Mouse (Mus musculus) embryonic facial prominence, embryonic 15.5 days (tissue): Measurements from ENCODE around the gene Krt71. TPM values are rescaled to one million over a fixed set of nuclear protein-coding genes. Genes with fewer than 3 reads are reported as not detected.

Experiments used
- ATAC-seq: fragments of 200-750 bp; cut with Nextera tagmentation; 2 replicates; pipeline ENCODE4 v1.8.0; 2017; ENCODE audit warnings: low read depth, moderate TSS enrichment; ENCODE audit not compliant: insufficient number of reproducible peaks, low FRiP score, low TSS enrichment
- H3K27ac ChIP-seq: fragments of 300-500 bp; sonication (generic); replicated peaks from 2 replicates; pipeline ENCODE4 v1.5.1; 2015; ENCODE audit warnings: mild to moderate bottlenecking, inconsistent platforms
- H3K27me3 ChIP-seq: fragments of 300-500 bp; sonication (generic); 2 replicates; pipeline ENCODE4 v1.6.1; 2015; ENCODE audit warnings: inconsistent platforms
- H3K36me3 ChIP-seq: fragments of 300-500 bp; sonication (generic); 2 replicates; pipeline ENCODE4 v1.6.1; 2015; ENCODE audit warnings: mild to moderate bottlenecking, inconsistent platforms
- H3K4me1 ChIP-seq: fragments of 300-500 bp; sonication (generic); 2 replicates; pipeline ENCODE4 v1.6.1; 2015; ENCODE audit warnings: inconsistent platforms
- H3K4me2 ChIP-seq: fragments of 300-500 bp; sonication (generic); replicated peaks from 2 replicates; pipeline ENCODE4 v1.6.1; 2015; ENCODE audit warnings: mild to moderate bottlenecking, inconsistent platforms
- H3K4me3 ChIP-seq: fragments of 300-500 bp; sonication (generic); replicated peaks from 2 replicates; pipeline ENCODE4 v1.5.1; 2015; ENCODE audit warnings: mild to moderate bottlenecking, inconsistent platforms
- H3K9ac ChIP-seq: fragments of 300-500 bp; sonication (generic); 2 replicates; pipeline ENCODE4 v1.6.1; 2015; ENCODE audit warnings: inconsistent platforms
- H3K9me3 ChIP-seq: fragments of 300-500 bp; sonication (generic); replicated peaks from 2 replicates; pipeline ENCODE4 v1.6.1; 2016; ENCODE audit warnings: inconsistent platforms
- WGBS: fragments of 180-500 bp; shearing (Covaris S2); methylation state at CpG from one replicate; pipeline ENCODE4 v1.1.7; 2015; 5-methylcytosine and 5-hydroxymethylcytosine counted together
- polyA plus RNA-seq: library from polyadenylated mRNA; unstranded; fragments of >200 nt; fragmentation: Nextera tagmentation; extraction: Ambion mirVana; gene quantifications from 2 replicates; pipeline ENCODE4 v1.2.1, GENCODE M21; 2015

The Krt71 gene
- polyA plus RNA-seq = 101 and 197 TPM in 2 replicates

DNA sequence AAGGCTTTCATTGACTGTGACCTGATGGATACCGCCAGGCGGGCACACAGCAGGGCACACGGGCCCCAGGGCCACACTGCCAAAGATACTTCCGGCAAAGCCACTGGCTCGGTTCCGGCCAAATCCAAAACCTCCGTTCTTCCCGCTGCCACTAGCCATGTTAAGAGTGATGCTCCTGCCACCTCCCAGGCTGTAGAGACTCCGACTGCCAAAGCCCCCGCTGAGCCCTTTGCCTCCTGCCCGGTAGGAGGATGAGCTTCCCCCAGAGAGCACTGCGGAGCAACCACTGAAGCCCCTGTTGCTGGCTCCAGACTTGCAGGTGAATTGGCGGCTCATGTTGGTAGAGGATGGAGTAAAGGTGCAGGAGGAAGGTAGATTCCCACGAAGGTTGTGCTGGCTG, at the start of gene Krt71:
Gene Krt71, minus strand, starts transcription at position 399 of the 400 bp plus-strand sequence.
- H3K27ac ChIP-seq = no peak within 1 kb of the TSS
- no peak for ATAC-seq
- WGBS = 59% methylated on average over 14 of the region's 14 CpGs
- H3K4me1 ChIP-seq = no peaks in the 10 kb centered on the region
- no peak within 1 kb of the TSS for H3K9ac ChIP-seq
- H3K9me3 ChIP-seq = no peaks in the 10 kb centered on the region
- H3K36me3 ChIP-seq = no peaks in the 10 kb centered on the region
- no peak within 1 kb of the TSS for H3K4me2 ChIP-seq
- no peak within 1 kb of the TSS for H3K4me3 ChIP-seq
- H3K27me3 ChIP-seq = no peaks in the 10 kb centered on the region

DNA sequence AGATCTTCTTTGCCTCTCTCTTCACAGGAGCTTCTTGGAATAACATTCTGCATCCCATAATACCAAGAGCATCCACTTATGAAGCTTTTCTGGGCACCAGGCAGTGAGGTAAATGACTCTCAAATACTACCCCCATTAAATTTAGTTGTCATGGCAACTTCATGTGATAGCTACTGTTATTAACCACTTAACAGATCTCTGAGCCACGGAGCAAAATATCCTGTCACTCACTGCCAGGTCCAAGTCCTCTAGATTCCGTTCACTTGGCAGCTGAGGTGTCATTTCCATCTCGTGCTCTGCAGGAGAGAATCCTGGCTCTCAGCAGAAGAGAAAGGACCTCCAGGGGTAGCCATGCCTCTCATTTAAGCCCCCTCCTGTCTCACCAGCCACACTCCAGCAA, 48.0 kb upstream of the Krt71 start:
- H3K4me3 ChIP-seq = no peak overlapping the region
- H3K36me3 ChIP-seq = no peaks in the 10 kb centered on the region
- no peaks in the 10 kb centered on the region for H3K4me1 ChIP-seq
- H3K27me3 ChIP-seq = no peaks in the 10 kb centered on the region
- no peaks in the 10 kb centered on the region for H3K9me3 ChIP-seq
- no peak overlapping the region for H3K9ac ChIP-seq
- ATAC-seq = no peak
- no peak overlapping the region for H3K27ac ChIP-seq
- WGBS = 32% methylated on average over 3 of the region's 3 CpGs
- no peak overlapping the region for H3K4me2 ChIP-seq

DNA sequence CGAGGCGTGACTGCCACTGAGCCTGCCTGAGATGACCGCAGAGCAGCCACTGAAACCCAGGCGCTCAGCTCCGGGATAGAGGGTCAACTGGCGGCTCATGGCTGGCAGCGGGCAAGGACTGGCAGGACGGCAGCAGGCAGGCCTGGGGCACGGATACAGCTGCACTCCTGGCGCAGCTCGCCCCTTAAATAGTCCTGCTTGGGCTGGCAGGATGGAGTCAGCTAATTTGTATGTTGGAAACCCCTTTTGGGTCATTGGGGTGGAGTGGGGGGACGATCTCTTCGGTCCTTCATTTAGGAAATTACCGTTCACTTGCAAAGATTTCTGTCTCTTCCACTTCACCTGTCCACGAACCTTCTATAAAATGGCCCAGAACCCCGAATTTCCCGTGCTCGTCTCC, 43.5 kb upstream of the Krt71 start, which contains the start of gene Krt72:
Gene Krt72, minus strand, starts transcription at position 101 of the 400 bp plus-strand sequence.
- Histone ChIP-seq H3K4me3 (no peak within 1 kb of the TSS), H3K36me3 (no peaks in the 10 kb centered on the region), H3K9me3 (no peaks in the 10 kb centered on the region), H3K27ac (no peak within 1 kb of the TSS), H3K9ac (no peak within 1 kb of the TSS), H3K4me2 (no peak within 1 kb of the TSS), H3K4me1 (no peaks in the 10 kb centered on the region), H3K27me3 (no peaks in the 10 kb centered on the region)
- WGBS = 79% methylated on average over 18 of the region's 18 CpGs
- ATAC-seq = no peak

DNA sequence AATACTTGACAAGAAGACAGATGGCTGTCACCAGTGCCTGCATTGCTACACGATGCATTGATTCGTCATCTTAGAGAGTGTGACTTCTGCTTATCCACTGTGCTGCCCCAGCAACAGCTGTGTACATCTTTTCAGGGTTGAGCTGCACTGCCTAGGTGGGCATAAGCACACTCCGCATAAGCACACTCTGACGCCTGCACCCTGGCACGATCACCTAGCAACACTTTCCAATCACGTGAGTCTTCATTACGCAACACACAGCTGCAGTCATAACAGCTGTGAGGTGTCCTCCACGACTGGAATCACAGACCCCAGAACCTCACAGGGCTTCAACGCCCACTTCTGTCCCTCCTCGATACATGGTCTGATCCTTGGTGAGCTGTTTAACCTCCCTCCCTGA, 30.5 kb upstream of the Krt71 start:
- H3K9ac ChIP-seq = no peak overlapping the region
- H3K9me3 ChIP-seq = no peaks in the 10 kb centered on the region
- peaks cover 15% of the 10 kb centered on the region; the same call in 1 of the 2 replicates for H3K4me1 ChIP-seq
- no peak overlapping the region for H3K4me3 ChIP-seq
- H3K4me2 ChIP-seq = no peak overlapping the region
- H3K27ac ChIP-seq = no peak overlapping the region
- ATAC-seq = no peak
- no peaks in the 10 kb centered on the region for H3K36me3 ChIP-seq
- WGBS = 73% methylated on average over 10 of the region's 10 CpGs
- H3K27me3 ChIP-seq = no peaks in the 10 kb centered on the region

DNA sequence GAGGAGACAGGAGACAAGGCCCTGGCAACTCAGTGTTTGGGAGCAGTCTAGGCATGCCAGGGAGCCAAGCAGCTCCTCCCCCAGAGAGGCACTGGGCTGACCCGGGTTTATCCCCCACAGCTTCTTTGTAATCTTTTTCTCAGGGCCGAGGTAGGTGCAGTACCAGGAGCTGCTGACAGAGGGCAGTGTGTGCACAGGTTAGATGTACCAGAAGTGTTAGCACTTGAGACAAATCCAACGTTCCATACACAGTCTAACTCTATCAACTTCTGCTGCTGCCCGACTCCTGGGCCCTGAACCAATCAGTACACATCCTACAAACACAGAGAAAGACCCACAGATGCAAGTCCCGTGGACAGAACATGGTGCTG, 29.8 kb upstream of the Krt71 start:
- H3K9ac ChIP-seq = no peak overlapping the region
- no peak overlapping the region for H3K4me3 ChIP-seq
- no peaks in the 10 kb centered on the region for H3K36me3 ChIP-seq
- H3K27me3 ChIP-seq = no peaks in the 10 kb centered on the region
- H3K27ac ChIP-seq = no peak overlapping the region
- no peak; the same call in 1 of the 2 replicates for ATAC-seq
- peaks cover 15% of the 10 kb centered on the region; the same call in 1 of the 2 replicates for H3K4me1 ChIP-seq
- no peak overlapping the region for H3K4me2 ChIP-seq
- H3K9me3 ChIP-seq = no peaks in the 10 kb centered on the region
- WGBS = 2% methylated on average over 5 of the region's 5 CpGs

DNA sequence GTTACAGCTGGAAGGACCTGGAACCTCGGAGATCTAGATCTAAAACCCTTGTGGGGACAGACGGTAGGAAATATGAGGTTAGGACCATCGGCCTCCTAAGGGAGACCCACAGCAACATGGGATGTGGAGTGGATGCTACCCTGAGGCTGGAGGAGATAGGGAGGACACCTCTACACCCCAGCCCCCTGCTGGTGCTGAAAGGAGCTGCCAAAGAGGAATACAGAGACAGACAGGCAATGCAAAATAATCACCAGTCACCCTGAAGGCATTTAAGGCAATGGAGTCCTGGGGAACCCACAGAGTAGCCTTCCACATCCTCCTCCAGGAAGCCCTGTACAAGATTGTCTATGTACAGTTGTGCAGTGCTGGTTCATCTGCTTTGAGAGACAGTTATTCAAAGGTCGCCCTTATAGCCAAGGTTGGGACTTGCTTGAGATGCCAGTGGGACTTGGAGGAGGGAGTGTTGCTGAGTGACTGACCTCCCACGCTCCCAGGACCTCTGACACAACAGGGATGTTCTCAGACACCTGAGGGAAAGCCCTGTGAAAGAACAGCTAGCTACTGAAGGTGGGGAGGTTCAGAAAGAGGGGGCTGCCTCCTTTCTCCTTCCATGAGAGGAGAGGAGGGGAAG, 29.3 kb upstream of the Krt71 start:
- H3K27ac ChIP-seq = peak overlapping the region; percentile 80
- H3K9me3 ChIP-seq = no peaks in the 10 kb centered on the region
- H3K27me3 ChIP-seq = no peaks in the 10 kb centered on the region
- no peak overlapping the region for H3K9ac ChIP-seq
- WGBS = 62% methylated on average over 5 of the region's 5 CpGs
- peaks cover 15% of the 10 kb centered on the region; the same call in 1 of the 2 replicates for H3K4me1 ChIP-seq
- no peak overlapping the region for H3K4me3 ChIP-seq
- ATAC-seq = no peak
- H3K4me2 ChIP-seq = no peak overlapping the region
- no peaks in the 10 kb centered on the region for H3K36me3 ChIP-seq

DNA sequence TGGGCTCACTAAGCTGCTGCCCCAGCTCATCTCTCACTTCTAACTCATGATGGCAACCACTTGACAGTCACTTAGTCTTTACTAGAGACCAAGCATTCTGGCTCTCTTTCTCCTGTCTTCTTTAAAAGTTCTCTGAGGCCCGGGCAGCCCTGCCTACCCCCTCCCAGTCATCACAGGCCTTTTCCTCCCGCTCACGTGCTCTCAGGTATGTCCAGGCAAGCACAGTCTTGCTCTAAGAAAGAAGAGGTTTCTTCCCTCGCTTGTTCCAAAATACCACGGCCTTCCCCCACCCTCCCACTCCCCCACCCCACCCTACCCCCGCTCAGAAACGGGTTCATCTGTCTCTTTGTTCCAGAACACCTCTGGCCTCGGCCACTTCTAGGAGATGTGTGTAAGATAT, 27.3 kb upstream of the Krt71 start:
- Histone ChIP-seq H3K9ac (no peak overlapping the region), H3K27me3 (no peaks in the 10 kb centered on the region), H3K4me1 (peaks cover 15% of the 10 kb centered on the region; the same call in 1 of the 2 replicates), H3K4me2 (peak overlapping the region; percentile 12; the same call in 1 of the 2 replicates), H3K27ac (peak overlapping the region; percentile 80), H3K9me3 (no peaks in the 10 kb centered on the region), H3K36me3 (no peaks in the 10 kb centered on the region), H3K4me3 (no peak overlapping the region)
- ATAC-seq = no peak
- WGBS = 36% methylated on average over 8 of the region's 8 CpGs

DNA sequence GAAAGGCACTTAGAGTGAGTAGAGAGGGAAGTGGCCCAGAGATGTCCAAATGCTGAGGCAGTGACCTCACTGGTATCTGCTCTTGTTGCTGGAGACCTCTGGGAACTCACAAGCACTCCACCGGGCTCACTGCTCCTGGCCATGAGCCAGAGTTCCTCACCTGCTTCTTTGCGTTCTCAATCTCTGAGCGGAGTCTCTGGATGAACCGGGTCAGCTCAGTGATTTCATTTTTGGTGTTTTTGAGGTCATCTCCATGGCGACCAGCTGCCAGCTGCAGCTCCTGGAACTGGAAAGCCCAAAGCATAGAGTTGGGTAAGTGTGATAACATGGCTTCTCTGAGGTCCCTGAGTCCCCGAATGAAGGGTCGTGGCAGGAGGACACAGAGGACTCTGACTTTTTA, 5.1 kb downstream of the Krt71 start:
- ATAC-seq = no peak
- H3K4me1 ChIP-seq = 0 out of 2 replicates have a peak, but pooled peaks cover 4% of the 10 kb centered on the region
- 76% methylated on average over 7 of the region's 7 CpGs for WGBS

DNA sequence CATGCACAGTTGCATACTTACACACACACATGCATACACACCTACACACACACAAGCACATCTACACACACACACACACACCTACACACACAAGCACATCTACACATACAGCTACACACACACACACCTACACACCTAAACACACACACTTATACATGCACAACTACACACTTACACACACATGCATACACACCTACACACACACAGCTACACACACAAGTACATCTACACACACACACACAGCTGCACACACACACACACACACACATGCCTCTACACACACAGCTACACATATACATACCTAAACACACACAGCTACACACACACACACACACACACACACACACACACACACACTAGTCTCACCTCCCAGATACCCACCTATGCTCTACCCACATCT, 12.3 kb downstream of the Krt71 start:
- H3K9me3 ChIP-seq = no peaks in the 10 kb centered on the region
- no peak for ATAC-seq
- no peak overlapping the region for H3K27ac ChIP-seq
- H3K4me3 ChIP-seq = no peak overlapping the region
- no peak overlapping the region for H3K4me2 ChIP-seq
- no peak overlapping the region for H3K9ac ChIP-seq
- H3K27me3 ChIP-seq = no peaks in the 10 kb centered on the region
- H3K4me1 ChIP-seq = 0 out of 2 replicates have a peak, but pooled peaks cover 4% of the 10 kb centered on the region
- H3K36me3 ChIP-seq = no peaks in the 10 kb centered on the region

More for the DNA sequence above, 5.1 kb downstream of the Krt71 start:
- H3K27ac ChIP-seq = no peak overlapping the region
- no peaks in the 10 kb centered on the region for H3K36me3 ChIP-seq
- no peaks in the 10 kb centered on the region for H3K27me3 ChIP-seq
- no peak overlapping the region for H3K4me3 ChIP-seq
- no peak overlapping the region for H3K4me2 ChIP-seq
- H3K9ac ChIP-seq = no peak overlapping the region
- no peaks in the 10 kb centered on the region for H3K9me3 ChIP-seq

DNA sequence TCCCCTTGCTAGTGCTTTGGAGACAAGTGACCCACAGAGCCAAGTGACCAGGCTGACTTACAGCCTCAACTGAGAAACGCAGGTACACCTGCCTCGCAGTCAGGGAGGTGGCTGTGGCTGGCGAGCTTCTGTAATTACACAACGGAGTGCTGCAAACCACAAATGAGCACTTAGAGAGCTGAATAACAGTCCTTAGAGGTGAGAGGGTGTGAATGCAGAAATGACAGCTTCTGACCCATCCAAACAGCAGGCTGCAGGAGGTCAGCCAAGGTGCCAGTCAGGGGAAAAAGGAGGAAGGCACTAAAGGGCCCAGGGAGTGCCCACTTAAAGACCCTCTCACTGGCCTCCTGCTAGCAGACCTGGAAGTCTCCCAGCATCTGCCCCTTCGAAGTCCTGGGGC, 18.2 kb downstream of the Krt71 start:
- WGBS = 52% methylated on average over 5 of the region's 5 CpGs
- H3K9me3 ChIP-seq = no peaks in the 10 kb centered on the region
- H3K9ac ChIP-seq = no peak overlapping the region
- no peak overlapping the region for H3K4me3 ChIP-seq
- ATAC-seq = no peak
- H3K36me3 ChIP-seq = no peaks in the 10 kb centered on the region
- no peaks in the 10 kb centered on the region for H3K4me1 ChIP-seq
- H3K4me2 ChIP-seq = no peak overlapping the region
- H3K27me3 ChIP-seq = no peaks in the 10 kb centered on the region
- no peak overlapping the region for H3K27ac ChIP-seq

DNA sequence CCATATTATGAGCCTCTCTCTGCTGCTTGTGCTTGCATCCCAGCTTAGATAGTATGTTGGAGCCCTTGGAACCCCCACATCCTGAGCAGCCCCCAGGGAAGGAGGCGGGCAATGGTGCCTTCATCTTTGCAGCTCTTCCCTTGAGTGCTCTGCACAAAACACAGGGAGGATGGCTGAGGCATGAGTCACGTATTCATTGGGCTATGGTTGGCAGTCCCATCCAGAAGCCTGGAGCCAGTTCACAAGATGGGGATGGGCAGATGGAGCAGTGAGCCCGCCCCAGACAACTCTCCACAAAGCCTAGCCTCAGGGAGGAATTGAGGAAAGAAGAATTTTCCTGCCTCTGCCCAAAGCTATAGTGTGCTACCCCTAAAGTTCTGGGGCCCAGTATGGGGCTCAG, 27.1 kb downstream of the Krt71 start:
- H3K4me2 ChIP-seq = no peak overlapping the region
- no peak overlapping the region for H3K27ac ChIP-seq
- H3K4me3 ChIP-seq = no peak overlapping the region
- no peak for ATAC-seq
- peaks cover 30% of the 10 kb centered on the region for H3K4me1 ChIP-seq
- no peaks in the 10 kb centered on the region for H3K9me3 ChIP-seq
- WGBS = 28% methylated on average over 3 of the region's 3 CpGs
- no peaks in the 10 kb centered on the region for H3K36me3 ChIP-seq
- H3K27me3 ChIP-seq = no peaks in the 10 kb centered on the region
- no peak overlapping the region for H3K9ac ChIP-seq

DNA sequence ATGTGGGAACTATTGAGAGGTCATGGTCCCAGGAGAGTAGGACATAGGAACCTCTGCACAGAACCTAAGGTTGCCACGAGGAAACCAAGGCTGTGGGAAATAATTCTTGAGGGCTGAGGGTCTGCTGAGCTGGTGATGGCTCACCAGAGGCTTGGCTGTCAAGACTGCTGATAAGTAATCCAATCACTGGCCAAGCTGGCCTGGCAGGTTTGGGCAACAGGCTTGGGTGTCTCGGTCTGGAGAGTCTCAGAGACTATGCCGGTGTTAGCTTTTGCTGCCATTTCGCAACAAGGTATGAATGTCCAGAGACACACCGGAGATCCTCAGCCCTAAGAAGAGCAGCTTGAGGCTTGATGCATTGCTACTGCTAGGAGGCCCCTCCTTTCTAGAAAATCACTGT, 28.6 kb downstream of the Krt71 start:
- no peak for ATAC-seq
- H3K27ac ChIP-seq = peak overlapping the region; percentile 76
- WGBS = 60% methylated on average over 5 of the region's 5 CpGs

More for the DNA sequence above, 28.6 kb downstream of the Krt71 start:
- Histone ChIP-seq H3K9ac (no peak overlapping the region), H3K4me3 (no peak overlapping the region), H3K27me3 (no peaks in the 10 kb centered on the region), H3K4me2 (no peak overlapping the region), H3K36me3 (no peaks in the 10 kb centered on the region), H3K4me1 (peaks cover 32% of the 10 kb centered on the region), H3K9me3 (no peaks in the 10 kb centered on the region)
